Mouse (Mus musculus) kidney, adult 2 months (tissue): Measurements from ENCODE around the gene Rbfox3.

Source experiments
- CTCF ChIP-seq: fragments of 200-500 bp; conservative IDR thresholded peaks from 2 replicates; pipeline ENCODE4 v1.5.1; 2011; ENCODE audit warnings: low read depth, mild to moderate bottlenecking, control low read depth, low read length, moderate library complexity, mixed read lengths; ENCODE audit not compliant: insufficient read depth, insufficient read length
- POLR2A ChIP-seq: fragments of 200-500 bp; IDR thresholded peaks from one replicate; pipeline ENCODE4 v1.6.1; 2011; ENCODE audit warnings: low read depth, low read length, control low read depth

DNA sequence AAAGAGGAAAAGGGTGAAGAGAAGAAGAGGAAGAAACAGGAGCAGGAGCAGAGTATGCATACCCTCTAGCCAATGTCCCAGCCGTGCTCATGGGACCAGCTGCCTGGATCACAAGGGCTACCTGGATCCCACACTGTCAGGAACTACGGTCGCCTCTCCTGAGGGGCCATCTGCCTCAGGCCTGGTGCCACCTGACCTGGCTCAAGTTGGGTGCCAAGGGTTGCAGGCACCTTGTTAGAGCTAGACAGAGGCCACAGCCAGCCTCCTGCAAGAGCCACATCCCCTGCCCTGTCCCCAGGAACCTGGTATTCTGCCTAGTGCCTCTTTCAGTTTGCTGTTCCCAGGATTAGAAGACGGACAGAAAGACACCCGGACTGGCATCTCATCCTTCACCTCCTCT, 347.5 kb downstream of the Rbfox3 start:
- TF ChIP-seq CTCF (no peak), POLR2A (no peak)
